Mouse (Mus musculus): ENCODE results near the gene Hfe. TPM values are rescaled to one million over a fixed set of nuclear protein-coding genes. Genes with fewer than 3 reads are reported as not detected.
"Not testable (repeated sequence)": the region's sequence is repeated elsewhere in the genome, so short reads cannot be mapped to it uniquely, and the experiment has no call there.

The Hfe gene
- polyA plus RNA-seq, 1 experiment, result 7.9 TPM

DNA sequence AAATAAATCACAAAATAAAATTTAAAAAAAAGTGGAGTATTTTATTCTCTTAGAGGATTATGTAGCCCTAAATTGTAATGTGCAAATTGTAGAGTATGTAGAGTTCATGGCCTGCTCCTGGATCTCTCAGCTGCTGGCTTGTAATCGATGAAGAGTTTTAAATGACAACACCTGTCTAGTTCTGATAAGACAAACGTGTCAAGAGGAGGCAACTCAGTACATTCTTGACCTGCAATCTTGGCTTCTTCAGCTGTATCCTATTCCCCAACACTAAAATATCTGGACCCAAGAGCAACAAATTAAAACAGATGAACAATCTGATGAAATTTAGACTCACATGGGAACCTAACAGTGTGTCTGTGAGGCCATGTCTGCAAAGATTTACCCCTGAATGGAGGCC lies 21.2 kb downstream of the Hfe start:
- TF ChIP-seq POLR2A (IDR thresholded peaks at IDR 0.05; ENCODE audit: low read depth, low read length), result no peak
- no peak for TF ChIP-seq CTCF (IDR thresholded peaks at IDR 0.05; ENCODE audit: borderline replicate concordance, insufficient read depth, low read length)
- Histone ChIP-seq H3K27ac (ENCODE audit: insufficient read depth, low read length) (no peak overlapping the region), H3K4me1 (ENCODE audit: control insufficient read depth, insufficient read depth, low read length) (no peaks in the 10 kb centered on the region), H3K4me3 (ENCODE audit: insufficient read depth, low read length) (no peak overlapping the region)

DNA sequence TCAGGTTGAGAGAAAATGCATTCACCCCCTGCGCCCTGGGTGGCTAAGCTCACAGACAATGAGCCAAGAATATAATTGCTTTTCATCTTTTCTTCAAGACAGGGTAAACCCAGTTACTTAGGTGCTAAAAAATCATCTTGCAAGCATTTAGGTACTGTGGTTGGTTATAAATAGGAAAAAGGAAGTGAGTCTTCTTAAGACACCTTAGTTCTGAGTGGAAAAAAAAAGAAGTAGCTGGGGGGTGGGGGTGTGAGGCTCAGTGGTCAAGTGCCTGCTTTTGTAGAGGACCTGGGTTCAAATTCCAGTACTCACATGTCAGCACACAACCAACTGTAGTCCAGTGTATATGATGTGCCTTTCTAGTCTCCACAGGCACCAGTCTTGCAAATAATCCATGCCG lies 21.7 kb downstream of the Hfe start:
- H3K27ac ChIP-seq (ENCODE audit: insufficient read depth, low read length), result no peak overlapping the region
- no peak overlapping the region for H3K4me3 ChIP-seq (ENCODE audit: insufficient read depth, low read length)
- no peaks in the 10 kb centered on the region for H3K4me1 ChIP-seq (ENCODE audit: control insufficient read depth, insufficient read depth, low read length)
- TF ChIP-seq POLR2A (IDR thresholded peaks at IDR 0.05; ENCODE audit: low read depth, low read length) (no peak), CTCF (IDR thresholded peaks at IDR 0.05; ENCODE audit: borderline replicate concordance, insufficient read depth, low read length) (no peak)

DNA sequence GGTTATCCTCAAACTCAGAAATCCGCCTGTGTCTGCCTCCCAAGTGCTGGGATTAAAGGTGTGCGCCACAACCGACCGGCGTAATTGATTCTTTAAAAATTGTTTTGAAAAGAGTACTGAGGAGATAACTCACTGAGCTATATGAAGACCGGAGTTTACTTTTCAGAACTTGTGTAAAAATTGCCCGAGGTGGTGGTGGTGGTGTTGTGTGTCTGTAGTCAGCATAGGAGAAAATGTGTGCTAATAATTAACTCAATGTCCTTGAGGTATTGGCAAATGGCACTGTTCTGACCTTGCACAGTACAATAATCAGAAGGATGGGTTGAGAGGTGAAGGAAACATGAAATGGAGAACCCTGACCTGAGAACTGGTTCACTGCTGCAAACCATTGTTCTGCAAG lies 22.7 kb downstream of the Hfe start:
- no peak overlapping the region for H3K4me3 ChIP-seq (ENCODE audit: insufficient read depth, low read length)
- TF ChIP-seq POLR2A (IDR thresholded peaks at IDR 0.05; ENCODE audit: low read depth, low read length) (no peak), CTCF (IDR thresholded peaks at IDR 0.05; ENCODE audit: borderline replicate concordance, insufficient read depth, low read length) (no peak)
- H3K4me1 ChIP-seq (ENCODE audit: control insufficient read depth, insufficient read depth, low read length), result no peaks in the 10 kb centered on the region
- H3K27ac ChIP-seq (ENCODE audit: insufficient read depth, low read length), result no peak overlapping the region

DNA sequence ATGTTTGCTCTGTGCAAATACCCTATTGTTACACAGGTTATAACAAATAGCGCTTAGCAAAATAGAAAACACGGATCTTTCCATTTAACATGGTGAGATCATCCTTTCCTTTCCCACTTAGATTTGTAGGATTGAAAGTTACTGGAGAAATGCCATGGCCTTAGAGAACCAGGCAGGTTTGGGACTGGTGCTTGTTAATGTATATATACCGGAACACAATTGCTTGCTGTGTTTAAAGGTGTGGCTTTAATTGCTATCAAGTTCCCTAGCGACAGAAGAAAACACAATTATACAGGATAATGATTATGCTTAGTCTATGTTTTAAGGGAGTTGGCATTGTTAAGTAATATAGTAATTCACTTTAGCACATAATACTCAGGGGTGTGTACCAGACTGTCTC lies 23.5 kb downstream of the Hfe start:
- no peak overlapping the region for H3K27ac ChIP-seq (ENCODE audit: insufficient read depth, low read length)
- H3K4me3 ChIP-seq (ENCODE audit: insufficient read depth, low read length), result no peak overlapping the region
- no peaks in the 10 kb centered on the region; the same call in 1 of the 2 replicates for H3K4me1 ChIP-seq (ENCODE audit: control insufficient read depth, insufficient read depth, low read length)
- TF ChIP-seq CTCF (IDR thresholded peaks at IDR 0.05; ENCODE audit: borderline replicate concordance, insufficient read depth, low read length), result no peak
- TF ChIP-seq POLR2A (IDR thresholded peaks at IDR 0.05; ENCODE audit: low read depth, low read length), result no peak

DNA sequence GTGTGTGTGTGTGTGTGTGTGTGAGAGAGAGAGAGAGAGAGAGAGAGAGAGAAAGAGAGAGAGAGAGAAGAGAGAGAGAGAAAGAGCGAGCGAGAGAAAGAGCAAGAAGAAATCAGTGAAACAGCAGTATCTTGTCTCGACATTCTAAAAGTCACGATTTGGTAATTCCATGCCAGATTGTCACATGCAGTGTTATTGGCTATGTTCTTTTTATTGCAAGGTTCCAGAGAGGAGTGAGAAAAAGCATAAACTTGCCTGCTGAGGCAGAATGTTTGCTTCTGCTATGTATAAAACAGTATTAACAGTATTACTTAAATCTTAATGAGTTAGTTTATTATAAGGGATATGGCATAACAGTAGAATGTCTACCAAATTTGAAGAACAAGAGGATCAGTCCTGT lies 24.7 kb downstream of the Hfe start:
- Histone ChIP-seq H3K4me1 (ENCODE audit: control insufficient read depth, insufficient read depth, low read length) (peaks cover 2% of the 10 kb centered on the region; the same call in 1 of the 2 replicates), H3K4me3 (ENCODE audit: insufficient read depth, low read length) (peak overlapping the region; percentile 95), H3K27ac (ENCODE audit: insufficient read depth, low read length) (peak overlapping the region; percentile 98)
- no peak for TF ChIP-seq CTCF (IDR thresholded peaks at IDR 0.05; ENCODE audit: borderline replicate concordance, insufficient read depth, low read length)
- no peak for TF ChIP-seq POLR2A (IDR thresholded peaks at IDR 0.05; ENCODE audit: low read depth, low read length)

DNA sequence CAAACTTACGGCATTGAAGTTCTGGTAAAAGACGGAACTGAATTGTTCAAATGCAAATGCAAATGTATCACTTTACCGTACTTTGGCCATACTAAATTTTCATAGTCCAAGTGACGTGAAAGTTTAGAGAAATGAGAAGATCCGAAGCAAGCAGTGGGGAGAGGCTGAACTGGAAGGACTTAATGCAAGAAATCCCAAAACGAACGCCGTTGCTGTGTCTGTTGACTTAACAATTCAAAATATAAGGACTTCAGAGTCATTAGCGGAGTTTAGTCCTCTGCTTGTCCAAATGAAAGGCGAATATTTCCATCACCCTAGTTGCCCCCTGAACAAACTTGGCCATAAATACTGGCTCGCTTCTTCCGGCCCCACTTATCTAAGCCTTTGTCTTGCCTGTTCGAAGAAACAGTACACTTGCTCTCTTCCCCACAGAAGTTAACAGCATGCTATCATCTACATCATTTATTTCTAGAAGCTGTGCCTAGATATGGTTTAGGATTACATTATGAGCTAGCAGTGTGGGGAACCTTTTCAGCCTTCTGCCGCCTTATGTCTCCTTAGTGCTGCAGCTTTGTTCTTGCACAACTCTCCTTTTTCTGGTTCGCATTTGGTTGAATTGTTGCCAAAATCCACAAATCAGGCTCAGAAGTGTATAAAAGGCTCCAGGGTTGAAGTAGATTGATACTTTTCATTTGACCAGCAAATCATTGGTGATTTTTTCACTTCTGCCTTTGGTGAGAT lies 25.4 kb downstream of the Hfe start:
- Histone ChIP-seq H3K4me3 (ENCODE audit: insufficient read depth, low read length) (peak overlapping the region; percentile 95), H3K27ac (ENCODE audit: insufficient read depth, low read length) (peak overlapping the region; percentile 98), H3K4me1 (ENCODE audit: control insufficient read depth, insufficient read depth, low read length) (peaks cover 2% of the 10 kb centered on the region; the same call in 1 of the 2 replicates)
- TF ChIP-seq POLR2A (IDR thresholded peaks at IDR 0.05; ENCODE audit: low read depth, low read length), result peak; percentile 46; the same call in 1 of the 2 replicates
- no peak for TF ChIP-seq CTCF (IDR thresholded peaks at IDR 0.05; ENCODE audit: borderline replicate concordance, insufficient read depth, low read length)

DNA sequence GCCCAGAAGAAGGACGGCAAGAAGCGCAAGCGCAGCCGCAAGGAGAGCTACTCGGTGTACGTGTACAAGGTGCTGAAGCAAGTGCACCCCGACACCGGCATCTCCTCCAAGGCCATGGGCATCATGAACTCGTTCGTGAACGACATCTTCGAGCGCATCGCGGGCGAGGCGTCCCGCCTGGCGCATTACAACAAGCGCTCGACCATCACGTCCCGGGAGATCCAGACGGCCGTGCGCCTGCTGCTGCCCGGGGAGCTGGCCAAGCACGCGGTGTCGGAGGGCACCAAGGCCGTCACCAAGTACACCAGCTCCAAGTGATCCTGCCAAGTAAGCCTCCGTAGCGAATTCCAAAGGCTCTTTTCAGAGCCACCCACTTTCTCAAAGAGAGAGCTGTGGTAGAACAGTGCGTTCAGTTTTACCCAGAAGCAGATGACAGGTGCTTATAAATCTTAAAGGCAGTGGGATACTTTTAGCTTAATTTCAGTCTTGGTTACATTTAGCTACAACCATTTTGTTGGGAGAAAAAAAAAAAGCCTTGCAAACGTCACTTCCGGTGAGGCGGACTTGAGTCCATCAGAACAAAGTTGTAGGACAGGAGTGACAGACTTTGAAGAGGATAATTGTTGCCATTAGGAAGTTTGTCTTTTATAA lies 26.2 kb downstream of the Hfe start:
- peak; percentile 71 for TF ChIP-seq POLR2A (IDR thresholded peaks at IDR 0.05; ENCODE audit: low read depth, low read length)
- H3K27ac ChIP-seq (ENCODE audit: insufficient read depth, low read length), result peak overlapping the region; percentile 98
- H3K4me1 ChIP-seq (ENCODE audit: control insufficient read depth, insufficient read depth, low read length), result not testable (repeated sequence)
- H3K4me3 ChIP-seq (ENCODE audit: insufficient read depth, low read length), result peak overlapping the region; percentile 95

DNA sequence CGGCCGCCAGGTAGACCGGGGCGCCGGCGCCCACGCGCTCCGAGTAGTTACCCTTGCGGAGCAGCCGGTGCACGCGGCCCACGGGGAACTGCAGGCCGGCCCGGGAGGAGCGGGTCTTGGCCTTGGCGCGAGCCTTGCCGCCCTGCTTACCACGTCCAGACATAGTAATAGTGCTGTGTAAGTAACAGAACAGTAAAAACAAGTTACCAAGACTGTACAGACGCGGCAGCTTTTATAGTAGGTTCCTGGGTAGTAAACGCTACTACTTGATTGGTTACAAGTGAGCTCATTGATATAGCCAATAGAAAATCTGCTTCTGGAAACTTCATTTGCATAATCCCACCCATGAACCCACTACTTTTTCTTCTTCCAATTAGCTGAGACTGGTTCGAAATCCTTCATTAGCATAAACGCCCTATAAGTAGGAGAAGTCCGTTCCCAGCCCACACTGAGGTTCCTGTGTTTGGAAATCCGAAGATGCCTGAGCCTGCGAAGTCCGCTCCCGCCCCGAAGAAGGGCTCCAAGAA lies 26.8 kb downstream of the Hfe start, which contains the start of the genes Hist1h2ac and Hist1h2bc:
Hist1h2ac (minus strand) TSS at position 194 of the 527 bp plus-strand sequence.
Hist1h2bc (plus strand) TSS at position 445 of the 527 bp plus-strand sequence.
- TF ChIP-seq CTCF (IDR thresholded peaks at IDR 0.05; ENCODE audit: borderline replicate concordance, insufficient read depth, low read length), result no peak
- TF ChIP-seq POLR2A (IDR thresholded peaks at IDR 0.05; ENCODE audit: low read depth, low read length), result peak; percentile 58
- Histone ChIP-seq H3K27ac (ENCODE audit: insufficient read depth, low read length) (peak within 1 kb of the TSS; percentile 98), H3K4me3 (ENCODE audit: insufficient read depth, low read length) (peak within 1 kb of the TSS; percentile 95), H3K4me1 (ENCODE audit: control insufficient read depth, insufficient read depth, low read length) (peaks cover 2% of the 10 kb centered on the region; the same call in 1 of the 2 replicates)

DNA sequence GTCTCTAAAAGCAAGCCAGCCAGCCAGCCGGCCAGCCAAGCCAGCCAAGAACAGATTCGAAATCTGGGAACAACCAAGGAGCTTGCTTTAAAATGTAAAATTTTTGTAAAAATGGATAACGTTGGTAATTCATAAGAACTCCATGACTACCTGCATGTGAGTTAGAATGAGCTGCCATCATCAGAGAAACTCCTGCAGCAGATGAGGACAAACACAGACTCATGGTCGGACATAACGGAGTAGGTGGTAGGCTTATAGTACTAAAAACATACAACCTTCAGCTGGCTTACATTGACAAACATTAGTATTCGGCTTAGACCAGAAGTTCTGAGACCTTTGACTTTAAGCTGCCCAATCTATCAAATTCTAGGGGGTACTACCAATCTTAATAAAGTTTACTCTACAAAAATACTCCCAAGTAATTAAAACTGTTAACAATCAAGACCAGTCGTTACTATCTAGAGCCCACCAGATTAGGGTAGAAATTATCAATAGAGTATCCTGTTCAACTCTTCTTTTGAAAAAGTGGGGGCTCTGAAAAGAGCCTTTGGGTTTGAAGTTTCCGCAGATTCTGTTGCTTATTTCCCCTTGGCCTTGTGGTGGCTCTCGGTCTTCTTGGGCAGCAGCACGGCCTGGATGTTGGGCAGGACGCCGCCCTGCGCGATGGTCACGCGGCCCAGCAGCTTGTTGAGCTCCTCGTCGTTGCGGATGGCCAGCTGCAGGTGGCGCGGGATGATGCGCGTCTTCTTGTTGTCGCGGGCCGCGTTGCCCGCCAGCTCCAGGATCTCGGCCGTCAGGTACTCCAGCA lies 27.5 kb downstream of the Hfe start:
- peak overlapping the region; percentile 51 for H3K4me3 ChIP-seq (ENCODE audit: insufficient read depth, low read length)
- H3K27ac ChIP-seq (ENCODE audit: insufficient read depth, low read length), result peak overlapping the region; percentile 70
- TF ChIP-seq POLR2A (IDR thresholded peaks at IDR 0.05; ENCODE audit: low read depth, low read length), result peak; percentile 72
- not testable (repeated sequence) for H3K4me1 ChIP-seq (ENCODE audit: control insufficient read depth, insufficient read depth, low read length)
